Mouse (Mus musculus) midbrain, embryonic 16.5 days (tissue): ENCODE measurements at regions not wholly inside any gene's neighbourhood (a gene's known extent, or its start where the extent isn't known, plus 50 kb on each side); places are given as distances from the start of the nearest gene placed in this dataset.

Experiments
- ATAC-seq: fragments of 200-750 bp; cut with Nextera tagmentation; 2 replicates; pipeline ENCODE4 v1.8.0; 2017; ENCODE audit warnings: moderate TSS enrichment
- H3K27ac ChIP-seq: fragments of 300-500 bp; sonication (generic); 2 replicates; pipeline ENCODE4 v1.5.1; 2014; ENCODE audit warnings: mild to moderate bottlenecking, low read length, mixed read lengths
- H3K27me3 ChIP-seq: fragments of 300-500 bp; sonication (generic); 2 replicates; pipeline ENCODE4 v1.6.1; 2014; ENCODE audit warnings: low read depth, low read length, mixed read lengths; ENCODE audit not compliant: control insufficient read depth, insufficient read depth
- H3K36me3 ChIP-seq: fragments of 300-500 bp; sonication (generic); 2 replicates; pipeline ENCODE4 v1.6.1; 2014; ENCODE audit warnings: mild to moderate bottlenecking, low read length, moderate library complexity, mixed read lengths; ENCODE audit not compliant: control insufficient read depth, insufficient read depth
- H3K4me1 ChIP-seq: fragments of 300-500 bp; sonication (generic); 2 replicates; pipeline ENCODE4 v1.6.1; 2014; ENCODE audit warnings: mild to moderate bottlenecking, low read length, mixed read lengths; ENCODE audit not compliant: control insufficient read depth, insufficient read depth
- H3K4me2 ChIP-seq: fragments of 300-500 bp; sonication (generic); 2 replicates; pipeline ENCODE4 v1.6.1; 2014; ENCODE audit warnings: mild to moderate bottlenecking, low read length, mixed read lengths
- H3K4me3 ChIP-seq: fragments of 300-500 bp; sonication (generic); 2 replicates; pipeline ENCODE4 v1.5.1; 2014; ENCODE audit warnings: low read depth, mild to moderate bottlenecking, low read length, moderate library complexity, mixed read lengths
- H3K9ac ChIP-seq: fragments of 300-500 bp; sonication (generic); 2 replicates; pipeline ENCODE4 v1.6.1; 2014; ENCODE audit warnings: low read depth, low read length, mixed read lengths
- H3K9me3 ChIP-seq: fragments of 300-500 bp; sonication (generic); replicated peaks from 2 replicates; pipeline ENCODE4 v1.6.1; 2014; ENCODE audit warnings: mild to moderate bottlenecking, low read length, mixed read lengths; ENCODE audit not compliant: control insufficient read depth, poor library complexity, severe bottlenecking
- WGBS: fragments of 180-500 bp; shearing (Covaris S2); extraction: QIAGEN DNeasy Blood & Tissue Kit; methylation state at CpG from one replicate; pipeline ENCODE4 v1.1.7; 2014; 5-methylcytosine and 5-hydroxymethylcytosine counted together

GRCm38 (mm10) chr10:66354986-66355385 lies 740.9 kb upstream of the Jmjd1c start:
- Histone ChIP-seq H3K4me1 (no peaks in the 10 kb centered on the region), H3K4me3 (no peak overlapping the region), H3K27me3 (no peaks in the 10 kb centered on the region), H3K9ac (no peak overlapping the region), H3K27ac (no peak overlapping the region), H3K9me3 (no peaks in the 10 kb centered on the region), H3K4me2 (no peak overlapping the region), H3K36me3 (no peaks in the 10 kb centered on the region)
- no peak for ATAC-seq
- WGBS: 69% methylated on average over 2 of the region's 2 CpGs

- Histone ChIP-seq H3K4me1 (no peaks in the 10 kb centered on the region), H3K9ac (no peak overlapping the region), H3K27me3 (no peaks in the 10 kb centered on the region), H3K36me3 (no peaks in the 10 kb centered on the region), H3K4me2 (no peak overlapping the region), H3K9me3 (no peaks in the 10 kb centered on the region), H3K27ac (no peak overlapping the region), H3K4me3 (no peak overlapping the region)
- no peak for ATAC-seq
- WGBS: 64% methylated on average over 9 of the region's 9 CpGs
Observed at GRCm38 (mm10) chr10:66357736-66358135, 738.2 kb upstream of the Jmjd1c start.

GRCm38 (mm10) chr10:66370096-66370495 lies 725.8 kb upstream of the Jmjd1c start:
- Histone ChIP-seq H3K27ac (no peak overlapping the region), H3K9ac (no peak overlapping the region), H3K4me3 (no peak overlapping the region), H3K36me3 (no peaks in the 10 kb centered on the region), H3K4me2 (no peak overlapping the region), H3K9me3 (no peaks in the 10 kb centered on the region), H3K4me1 (no peaks in the 10 kb centered on the region), H3K27me3 (no peaks in the 10 kb centered on the region)
- no peak for ATAC-seq
- WGBS: 72% methylated on average over 3 of the region's 3 CpGs

- ATAC-seq: no peak
- WGBS: 81% methylated on average over 2 of the region's 2 CpGs
Observed at GRCm38 (mm10) chr10:66371756-66372155, 724.2 kb upstream of the Jmjd1c start.

More at GRCm38 (mm10) chr10:66371756-66372155, 724.2 kb upstream of the Jmjd1c start:
- H3K9ac ChIP-seq: no peak overlapping the region
- H3K4me3 ChIP-seq: no peak overlapping the region
- no peaks in the 10 kb centered on the region for H3K4me1 ChIP-seq
- H3K27ac ChIP-seq: no peak overlapping the region
- H3K36me3 ChIP-seq: no peaks in the 10 kb centered on the region
- no peaks in the 10 kb centered on the region for H3K27me3 ChIP-seq
- no peaks in the 10 kb centered on the region for H3K9me3 ChIP-seq
- H3K4me2 ChIP-seq: no peak overlapping the region
